Mouse (Mus musculus) lung, postnatal 0 days (tissue): ENCODE measurements around the gene Cox16.
A peak's percentile ranks its signal among the peaks of the same experiment; 100 is the strongest.

ENCODE experiments used
- CTCF ChIP-seq: IDR thresholded peaks from 2 replicates; pipeline ENCODE4 v1.5.1; 2016; ENCODE audit warnings: antibody characterized with exemption, mild to moderate bottlenecking
- EP300 ChIP-seq: IDR thresholded peaks from 2 replicates; pipeline ENCODE4 v1.6.1; 2016; ENCODE audit warnings: antibody characterized with exemption, mild to moderate bottlenecking, control low read depth

- no peak for TF ChIP-seq EP300
- peak; percentile 85 for TF ChIP-seq CTCF
Observed at GRCm38 (mm10) chr12:81402187-81402586, 82.7 kb downstream of the Cox16 start.
